Mouse (Mus musculus) lung, adult 18-20 months (tissue): ENCODE measurements at regions not wholly inside any gene's neighbourhood (a gene's known extent, or its start where the extent isn't known, plus 50 kb on each side); places are given as distances from the start of the nearest gene placed in this dataset.

ENCODE experiments used
- DNase-seq, 2 experiments: peaks; one replicate each; pipeline ENCODE4 v3.0.0; 2022; ENCODE audit warnings: mixed read lengths in 2 of 2

DNA sequence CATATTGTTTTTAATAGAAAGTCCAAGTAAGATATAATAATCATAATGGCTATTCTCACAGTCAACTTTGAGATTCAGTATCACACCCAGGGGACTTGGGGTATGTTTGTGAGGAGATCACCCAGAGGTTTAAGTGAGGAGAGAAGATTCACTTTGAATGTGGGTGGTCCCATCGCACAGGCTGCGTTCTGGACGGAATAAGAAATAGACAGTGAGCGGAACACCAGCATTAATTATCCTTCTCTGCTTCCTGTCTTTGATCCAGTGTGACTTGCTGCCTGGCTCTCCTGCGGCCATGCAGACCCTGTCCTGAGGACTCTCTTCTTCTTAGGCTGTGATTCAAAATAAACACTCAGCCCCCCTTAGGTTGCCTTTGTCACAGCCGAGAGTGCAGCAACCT is 60.6 kb upstream of the Kras start:
- DNase-seq = no peak

- no peak for DNase-seq
These were observed 59.0 kb upstream of the Kras start for GRCm38 (mm10) chr6:145309025-145309424.

DNA sequence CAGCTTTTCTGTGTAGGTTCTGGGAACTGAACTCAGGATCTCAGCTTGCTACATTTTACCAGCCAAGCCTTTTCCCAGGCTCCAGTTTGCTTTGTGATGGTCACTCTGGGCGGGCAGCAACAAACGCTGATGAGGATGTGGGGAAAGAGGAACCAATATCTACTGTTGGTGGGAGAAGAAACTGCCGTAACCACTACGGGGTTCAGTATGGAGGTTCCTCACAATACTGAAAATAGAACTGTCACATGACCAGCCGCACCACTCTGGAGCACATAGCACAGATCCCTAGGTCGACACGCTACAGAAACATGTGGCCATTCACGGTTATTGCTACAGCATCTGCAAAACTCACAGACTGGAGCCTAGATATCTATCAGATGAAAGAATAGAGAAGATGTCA is 57.2 kb upstream of the Kras start:
- DNase-seq = peak; percentile 15 to 18

DNA sequence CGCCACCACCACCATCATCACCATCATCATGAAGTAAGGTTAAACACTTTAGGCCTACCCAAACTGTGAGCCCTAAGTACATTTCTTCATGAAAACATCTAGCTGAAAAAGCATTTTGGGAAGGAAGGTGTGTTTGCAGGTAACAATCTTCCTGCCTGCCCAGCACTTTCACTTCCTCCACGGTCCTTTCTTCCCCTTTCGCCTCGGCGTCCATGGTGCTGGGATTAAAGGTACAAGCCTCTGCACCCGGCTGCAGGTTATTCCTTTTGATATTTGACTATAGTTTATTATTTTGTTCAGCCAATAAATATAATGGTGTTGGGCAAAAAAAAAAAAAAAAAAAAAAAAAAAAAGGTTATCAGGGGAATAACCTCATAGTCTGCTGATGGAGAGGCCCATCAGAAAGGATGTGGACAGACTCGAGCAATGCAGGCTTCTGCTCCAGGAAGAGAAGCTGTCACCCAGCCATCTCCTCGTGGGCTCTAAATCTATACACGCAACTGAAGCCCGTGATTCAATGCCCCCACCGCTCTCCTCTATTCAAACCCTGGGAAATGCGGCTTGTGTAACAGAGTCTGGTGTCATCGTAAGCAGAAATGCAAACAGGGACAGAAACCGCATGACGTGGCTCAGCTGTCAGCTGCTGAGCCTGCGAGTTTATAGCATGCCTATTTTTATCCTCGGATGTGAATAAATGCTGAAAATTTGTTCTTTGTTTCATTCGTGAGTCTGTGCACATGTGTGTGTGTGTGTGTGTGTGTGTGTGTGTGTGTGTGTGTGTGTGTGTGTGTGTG is 56.5 kb upstream of the Kras start:
- DNase-seq = peak; percentile 27 to 38

DNA sequence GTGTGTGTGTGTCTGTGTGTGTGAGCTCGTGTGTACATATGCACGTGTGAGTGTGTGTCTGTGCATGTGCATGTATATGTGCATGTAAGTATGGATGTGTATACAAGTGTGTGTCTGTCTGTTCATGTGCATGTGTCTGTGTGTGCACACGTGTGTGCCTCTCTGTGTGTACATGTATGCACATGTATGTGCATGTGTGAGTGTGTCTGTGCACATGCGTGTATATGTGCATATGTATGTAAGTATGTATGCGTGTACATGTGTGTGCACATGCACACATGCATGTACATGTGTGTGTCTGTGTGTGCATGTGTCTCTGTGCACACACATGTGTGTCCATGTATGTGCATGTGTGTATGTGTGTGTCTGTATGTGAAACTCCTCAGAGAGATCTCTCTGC is 55.6 kb upstream of the Kras start:
- no peak for DNase-seq

GRCm38 (mm10) chr6:145303641-145304070 is 53.6 kb upstream of the Kras start:
- DNase-seq = peak; percentile 20 to 36

- DNase-seq = no peak
These were observed 53.0 kb upstream of the Kras start for GRCm38 (mm10) chr6:145302907-145303640.

GRCm38 (mm10) chr6:145302105-145302504 is 52.1 kb upstream of the Kras start:
- DNase-seq = no peak

DNA sequence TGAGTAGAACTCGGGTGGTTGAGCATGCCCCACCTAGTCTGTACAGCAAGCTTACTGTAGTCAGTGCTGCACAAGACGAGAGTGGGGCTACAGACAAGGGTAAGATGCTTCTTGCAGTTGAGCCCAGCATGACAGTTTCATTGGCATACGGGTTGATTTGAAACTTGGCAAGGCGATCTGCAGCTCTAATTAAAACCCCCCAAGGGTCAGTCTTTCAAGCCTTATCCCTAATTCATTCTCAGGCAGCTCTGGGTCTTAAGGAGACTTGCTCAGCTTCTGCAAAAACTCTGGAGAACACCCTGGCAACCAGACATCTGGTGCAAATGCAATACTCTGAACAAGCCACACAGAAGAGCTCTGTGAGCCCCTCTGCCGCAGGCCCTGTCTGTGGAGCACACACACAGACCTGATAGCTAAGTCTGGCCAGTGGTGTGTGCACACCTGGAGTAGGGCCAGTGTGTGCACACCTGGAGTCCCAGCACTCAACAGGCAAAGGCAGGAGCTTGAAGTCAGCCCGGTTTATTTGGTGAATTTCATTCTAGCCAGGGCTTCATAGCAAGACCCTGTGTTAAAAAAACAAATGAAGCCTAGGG is 50.3 kb upstream of the Kras start:
- DNase-seq = no peak
